Mouse (Mus musculus) liver, adult 2 months (tissue): Measurements from ENCODE around the gene Rftn2. TPM values are rescaled to one million over a fixed set of nuclear protein-coding genes. Genes with fewer than 3 reads are reported as not detected.

Source experiments
- DNase-seq: peaks from one replicate; pipeline ENCODE4 v3.0.0-alpha.2; 2011; ENCODE audit warnings: low read depth, low spot score; ENCODE audit errors: extremely low read depth
- H3K27ac ChIP-seq: fragments of 200-500 bp; replicated peaks from 2 replicates; pipeline ENCODE4 v1.5.1; 2012; ENCODE audit warnings: low read depth, mild to moderate bottlenecking, control low read depth, inconsistent platforms, low read length; ENCODE audit not compliant: insufficient read depth
- H3K27me3 ChIP-seq: fragments of 200-500 bp; 2 replicates; pipeline ENCODE4 v1.6.1; 2012; ENCODE audit warnings: mild to moderate bottlenecking, moderate library complexity, low read length, inconsistent platforms; ENCODE audit not compliant: control insufficient read depth, insufficient read depth
- H3K36me3 ChIP-seq: fragments of 200-500 bp; 2 replicates; pipeline ENCODE4 v1.6.1; 2012; ENCODE audit warnings: low read length, inconsistent platforms; ENCODE audit not compliant: control insufficient read depth, insufficient read depth
- H3K4me1 ChIP-seq: fragments of 200-500 bp; 2 replicates; pipeline ENCODE4 v1.6.1; 2011; ENCODE audit warnings: low read length; ENCODE audit not compliant: control insufficient read depth, insufficient read depth
- H3K4me3 ChIP-seq: fragments of 200-500 bp; 2 replicates; pipeline ENCODE4 v1.5.1; 2011; ENCODE audit warnings: low read depth, mild to moderate bottlenecking, control low read depth, low read length, moderate library complexity; ENCODE audit not compliant: insufficient read depth
- H3K79me2 ChIP-seq: fragments of 200-500 bp; 2 replicates; pipeline ENCODE4 v1.6.1; 2012; ENCODE audit warnings: inconsistent platforms, mild to moderate bottlenecking, low read length, moderate library complexity; ENCODE audit not compliant: control insufficient read depth, insufficient read depth
- H3K9ac ChIP-seq: fragments of 200-500 bp; 2 replicates; pipeline ENCODE4 v1.6.1; 2012; ENCODE audit warnings: low read depth, mild to moderate bottlenecking, control low read depth, inconsistent platforms, low read length
- CTCF ChIP-seq: fragments of 200-500 bp; IDR thresholded peaks from 2 replicates; pipeline ENCODE4 v1.5.1; 2011; ENCODE audit warnings: low read depth, low read length, control low read depth
- POLR2A ChIP-seq: fragments of 200-500 bp; IDR thresholded peaks from 2 replicates; pipeline ENCODE4 v1.6.1; 2011; ENCODE audit warnings: low read length, control low read depth; ENCODE audit not compliant: insufficient read depth; ENCODE audit errors: extremely low read depth
- WGBS: fragments of 180-500 bp; shearing (Covaris S2); methylation state at CpG from one replicate; pipeline ENCODE4 v1.1.7; 2018; 5-methylcytosine and 5-hydroxymethylcytosine counted together
- polyA plus RNA-seq: library from polyadenylated mRNA; depleted of rRNA; stranded (reverse); fragments of >200 nt; gene quantifications from 2 replicates; pipeline ENCODE4 v1.2.3, GENCODE M21; 2012
- total RNA-seq: library from RNA; depleted of rRNA; stranded (reverse); fragments of >200 nt; gene quantifications from 2 replicates; pipeline ENCODE4 v1.2.3, GENCODE M21; 2014

The Rftn2 gene
- total and polyA plus RNA-seq, 2 experiments, result 0.29 to 0.37 TPM

GRCm38 (mm10) chr1:55196327-55197003 lies 30.1 kb downstream of the Rftn2 start:
- Histone ChIP-seq H3K4me3 (no peak overlapping the region), H3K4me1 (no peaks in the 10 kb centered on the region), H3K9ac (no peak overlapping the region), H3K27me3 (no peaks in the 10 kb centered on the region), H3K36me3 (no peaks in the 10 kb centered on the region), H3K27ac (no peak overlapping the region), H3K79me2 (no peaks in the 10 kb centered on the region)
- WGBS, result 58% methylated on average over 6 of the region's 6 CpGs
- no peak for DNase-seq
- no peak for TF ChIP-seq POLR2A

- H3K27ac ChIP-seq, result no peak overlapping the region
- no peaks in the 10 kb centered on the region for H3K36me3 ChIP-seq
- WGBS, result 83% methylated on average over 4 of the region's 4 CpGs
- H3K27me3 ChIP-seq, result no peaks in the 10 kb centered on the region
- TF ChIP-seq CTCF (no peak), POLR2A (no peak)
- no peak overlapping the region for H3K4me3 ChIP-seq
- H3K4me1 ChIP-seq, result no peaks in the 10 kb centered on the region
- no peaks in the 10 kb centered on the region for H3K79me2 ChIP-seq
- DNase-seq, result no peak
- no peak overlapping the region for H3K9ac ChIP-seq
Observed at GRCm38 (mm10) chr1:55195021-55195420, 31.6 kb downstream of the Rftn2 start.

- Histone ChIP-seq H3K9ac (no peak overlapping the region), H3K27me3 (no peaks in the 10 kb centered on the region), H3K27ac (no peak overlapping the region), H3K4me3 (no peak overlapping the region), H3K4me1 (no peaks in the 10 kb centered on the region), H3K79me2 (no peaks in the 10 kb centered on the region), H3K36me3 (no peaks in the 10 kb centered on the region)
- TF ChIP-seq POLR2A (no peak), CTCF (no peak)
- no peak for DNase-seq
- 77% methylated on average over 19 of the region's 19 CpGs for WGBS
Observed at GRCm38 (mm10) chr1:55194064-55194915, 32.3 kb downstream of the Rftn2 start.

- no peak overlapping the region for H3K27ac ChIP-seq
- no peak overlapping the region for H3K9ac ChIP-seq
- WGBS, result 76% methylated on average over 2 of the region's 2 CpGs
- TF ChIP-seq POLR2A, result no peak
- no peak for TF ChIP-seq CTCF
- no peaks in the 10 kb centered on the region for H3K79me2 ChIP-seq
- no peak overlapping the region for H3K4me3 ChIP-seq
- DNase-seq, result no peak
- no peaks in the 10 kb centered on the region for H3K36me3 ChIP-seq
- no peaks in the 10 kb centered on the region for H3K4me1 ChIP-seq
- H3K27me3 ChIP-seq, result no peaks in the 10 kb centered on the region
Observed at GRCm38 (mm10) chr1:55193316-55193715, 33.3 kb downstream of the Rftn2 start.

GRCm38 (mm10) chr1:55192824-55193223 lies 33.8 kb downstream of the Rftn2 start:
- no peak for TF ChIP-seq POLR2A
- peak; percentile 44; the same call in 1 of the 2 replicates for TF ChIP-seq CTCF
- no peaks in the 10 kb centered on the region for H3K4me1 ChIP-seq
- 54% methylated on average over 3 of the region's 3 CpGs for WGBS
- no peaks in the 10 kb centered on the region for H3K36me3 ChIP-seq
- no peak overlapping the region for H3K4me3 ChIP-seq
- no peaks in the 10 kb centered on the region for H3K79me2 ChIP-seq
- DNase-seq, result no peak
- no peaks in the 10 kb centered on the region for H3K27me3 ChIP-seq
- H3K27ac ChIP-seq, result no peak overlapping the region
- H3K9ac ChIP-seq, result no peak overlapping the region

- no peak overlapping the region for H3K9ac ChIP-seq
- H3K36me3 ChIP-seq, result no peaks in the 10 kb centered on the region
- TF ChIP-seq POLR2A (no peak), CTCF (no peak)
- no peak for DNase-seq
- H3K27me3 ChIP-seq, result no peaks in the 10 kb centered on the region
- no peak overlapping the region for H3K27ac ChIP-seq
- 30% methylated on average over 8 of the region's 8 CpGs for WGBS
- H3K4me3 ChIP-seq, result no peak overlapping the region
- H3K4me1 ChIP-seq, result no peaks in the 10 kb centered on the region
- no peaks in the 10 kb centered on the region for H3K79me2 ChIP-seq
Observed at GRCm38 (mm10) chr1:55192015-55192414, 34.6 kb downstream of the Rftn2 start.
